Mouse (Mus musculus): ENCODE measurements around the gene Pno1.

DNA sequence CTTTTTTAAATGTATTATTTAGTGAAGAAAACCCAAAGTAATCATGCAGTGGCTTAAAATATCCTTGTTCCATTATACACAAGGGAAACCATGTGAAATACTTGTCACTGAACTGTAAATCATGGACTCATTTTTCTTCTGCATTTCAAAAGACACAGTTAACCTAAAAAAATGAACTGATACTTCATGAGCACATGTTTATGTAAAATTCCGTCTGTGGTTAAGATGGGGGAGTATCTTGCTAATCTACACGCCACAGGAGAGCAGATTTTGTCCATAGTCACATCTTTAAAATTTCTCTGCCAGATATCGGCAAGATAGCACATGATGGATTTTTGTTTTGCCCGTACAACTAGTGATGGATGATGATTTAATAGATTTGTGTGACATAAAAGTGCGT, 12.2 kb downstream of the Pno1 start:
- TF ChIP-seq CTCF (IDR thresholded peaks at IDR 0.05; ENCODE audit: extremely low read depth, insufficient read depth, low read length), result no peak
- no peak for TF ChIP-seq POLR2A (IDR thresholded peaks at IDR 0.05; ENCODE audit: extremely low read depth, insufficient read depth, low read length)
